In the genomic region with DNA sequence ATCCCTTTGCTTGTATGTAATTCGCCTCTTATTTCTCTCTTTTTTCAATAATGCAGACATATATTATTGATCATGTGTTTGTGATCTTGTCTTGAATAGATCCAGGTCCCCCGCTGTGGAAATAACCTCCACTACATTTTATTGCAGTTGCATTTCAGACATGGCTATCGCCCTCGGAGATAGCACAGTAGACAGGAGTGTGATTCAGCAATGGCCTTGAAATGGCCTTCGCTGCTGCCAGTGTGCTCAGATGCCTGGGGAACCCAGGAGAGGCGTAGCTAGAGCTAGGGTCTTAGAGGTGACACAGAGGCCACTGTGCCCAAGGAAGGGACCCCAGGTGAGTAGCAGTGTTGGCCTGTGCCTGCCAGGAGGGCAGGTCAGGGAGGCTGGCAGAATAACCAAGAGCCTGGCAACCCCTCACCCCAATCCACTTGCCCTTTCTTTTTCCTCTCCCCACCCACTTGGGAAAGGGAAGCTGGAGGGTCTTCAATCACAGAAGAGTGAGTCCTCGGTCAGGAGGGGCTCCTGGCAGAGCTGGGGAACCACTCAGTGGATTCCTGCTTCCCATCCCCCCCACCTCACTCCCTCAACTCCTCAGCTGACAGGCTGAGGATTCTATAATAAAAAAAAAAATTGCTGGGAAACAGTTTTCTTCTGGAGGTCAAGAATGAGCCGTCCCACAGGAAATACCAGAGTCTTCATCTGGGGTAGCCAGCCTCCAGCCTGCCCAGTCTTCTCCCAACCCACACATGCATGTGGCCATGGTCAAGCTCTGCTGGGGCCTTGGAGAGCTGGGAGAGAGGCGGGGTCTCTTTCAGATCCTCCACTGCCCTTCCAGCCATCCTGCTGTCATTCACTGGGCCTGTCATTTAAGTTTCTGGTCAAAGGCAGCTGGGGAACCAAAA, we compare ENCODE assay signal across 10 mouse cellular contexts.
DNase-seq lines count a peak whose midpoint lies in the region; ATAC-seq and TF ChIP-seq lines count a peak whose summit lies in the region.
"Had no signal": no experiment of that assay in that cellular context is flagged by ENCODE, and none has a peak within 500 bp of the region (broad histone marks: within the 10 kb centered on the region; RNA-seq: fewer than 3 reads in every experiment).

No protein-coding gene starts in this region.

- H3K9me3 ChIP-seq in hindbrain, embryonic 10.5 days = no peaks in the 10 kb centered on the region
- H3K9me3 ChIP-seq in hindbrain, postnatal 0 days (ENCODE audit: low read length) = no peaks in the 10 kb centered on the region
- H3K9me3 ChIP-seq in embryonic facial prominence, embryonic 13.5 days = no peaks in the 10 kb centered on the region
- no peaks in the 10 kb centered on the region for H3K9me3 ChIP-seq in limb, embryonic 13.5 days
- H3K9me3 ChIP-seq: limb, embryonic 12.5 days had no signal

- no peak for TF ChIP-seq CTCF in hindbrain, postnatal 0 days (IDR thresholded peaks at IDR 0.05; ENCODE audit: low read depth)

- peak overlapping the region; percentile 63; the same call in 1 of the 2 replicates for H3K27ac ChIP-seq in hindbrain, embryonic 10.5 days
- H3K27ac ChIP-seq in hindbrain, postnatal 0 days = no peak overlapping the region
- H3K27ac ChIP-seq in embryonic facial prominence, embryonic 13.5 days = 0 out of 2 replicates have a peak overlapping the region, but pooled peaks have one; percentile 75
- H3K27ac ChIP-seq in limb, embryonic 13.5 days = no peak overlapping the region
- H3K27ac ChIP-seq: limb, embryonic 12.5 days had no signal

- H3K9ac ChIP-seq in hindbrain, postnatal 0 days (replicated peaks; ENCODE audit: low read length) = no peak overlapping the region
- no peak overlapping the region for H3K9ac ChIP-seq in embryonic facial prominence, embryonic 13.5 days
- 0 out of 2 replicates have a peak overlapping the region, but pooled peaks have one; percentile 25 for H3K9ac ChIP-seq in limb, embryonic 13.5 days
- H3K9ac ChIP-seq: limb, embryonic 12.5 days had no signal

- no peaks in the 10 kb centered on the region for H3K27me3 ChIP-seq in hindbrain, embryonic 10.5 days (ENCODE audit: insufficient read depth, poor library complexity, severe bottlenecking)
- H3K27me3 ChIP-seq in hindbrain, postnatal 0 days (ENCODE audit: insufficient read depth, low read length) = no peaks in the 10 kb centered on the region
- H3K27me3 ChIP-seq in embryonic facial prominence, embryonic 13.5 days = no peaks in the 10 kb centered on the region
- peaks cover 5% of the 10 kb centered on the region; the same call in 1 of the 2 replicates for H3K27me3 ChIP-seq in limb, embryonic 13.5 days

- no peak for DNase-seq in hindbrain, embryonic 10.5 days (ENCODE audit: low spot score)
- DNase-seq in hindbrain, postnatal 0 days (ENCODE audit: low spot score) = no peak
- peak; percentile 22 for DNase-seq in adipocyte (ENCODE audit: low spot score)
- DNase-seq in MN1 (ENCODE audit: low spot score) = no peak
- DNase-seq in cerebellum, adult 18-20 months = no peak
- DNase-seq: thymus, postnatal 36 days had no signal

- peaks cover 28% of the 10 kb centered on the region for H3K4me1 ChIP-seq in hindbrain, embryonic 10.5 days (replicated peaks)
- no peaks in the 10 kb centered on the region for H3K4me1 ChIP-seq in hindbrain, postnatal 0 days (ENCODE audit: insufficient read depth, low read length)
- H3K4me1 ChIP-seq in embryonic facial prominence, embryonic 13.5 days = peaks cover 48% of the 10 kb centered on the region
- peaks cover 55% of the 10 kb centered on the region for H3K4me1 ChIP-seq in limb, embryonic 13.5 days

- no peak for ATAC-seq in hindbrain, postnatal 0 days
- ATAC-seq in embryonic facial prominence, embryonic 13.5 days (ENCODE audit: insufficient number of reproducible peaks, insufficient read depth, low FRiP score, low TSS enrichment, low read depth) = no peak
- no peak for ATAC-seq in limb, embryonic 13.5 days (ENCODE audit: low FRiP score, low read depth)
- ATAC-seq in megakaryocyte-erythroid progenitor cell, adult 5-6 weeks (replicated peaks; ENCODE audit: low FRiP score, low TSS enrichment, poor library complexity, severe bottlenecking) = no peak

- H3K4me2 ChIP-seq in hindbrain, postnatal 0 days (ENCODE audit: low read depth, low read length) = no peak overlapping the region
- H3K4me2 ChIP-seq in embryonic facial prominence, embryonic 13.5 days = no peak overlapping the region
- no peak overlapping the region for H3K4me2 ChIP-seq in limb, embryonic 13.5 days (replicated peaks)
- H3K4me2 ChIP-seq: limb, embryonic 12.5 days had no signal

- H3K36me3 ChIP-seq in hindbrain, embryonic 10.5 days = 0 out of 2 replicates have a peak, but pooled peaks cover 2% of the 10 kb centered on the region
- no peaks in the 10 kb centered on the region for H3K36me3 ChIP-seq in hindbrain, postnatal 0 days (ENCODE audit: insufficient read depth, low read length)
- no peaks in the 10 kb centered on the region for H3K36me3 ChIP-seq in embryonic facial prominence, embryonic 13.5 days
- no peaks in the 10 kb centered on the region for H3K36me3 ChIP-seq in limb, embryonic 13.5 days
- H3K36me3 ChIP-seq: limb, embryonic 12.5 days had no signal

- WGBS in hindbrain, embryonic 10.5 days = 78% methylated on average over 9 of the region's 9 CpGs
- 73% methylated on average over 9 of the region's 9 CpGs for WGBS in hindbrain, postnatal 0 days
- WGBS in embryonic facial prominence, embryonic 13.5 days = 73% methylated on average over 9 of the region's 9 CpGs
- 65% methylated on average over 9 of the region's 9 CpGs for WGBS in limb, embryonic 13.5 days

- H3K4me3 ChIP-seq in hindbrain, embryonic 10.5 days = no peak overlapping the region
- no peak overlapping the region for H3K4me3 ChIP-seq in hindbrain, postnatal 0 days (ENCODE audit: low read length)
- no peak overlapping the region for H3K4me3 ChIP-seq in embryonic facial prominence, embryonic 13.5 days
- no peak overlapping the region for H3K4me3 ChIP-seq in limb, embryonic 13.5 days
- H3K4me3 ChIP-seq: limb, embryonic 12.5 days had no signal

Comparison
In these comparisons a context has a peak if more than half of its experiments do, and no peak if none do; other contexts are left out.
1. H3K27ac ChIP-seq: peak in hindbrain, embryonic 10.5 days (single experiment) and embryonic facial prominence, embryonic 13.5 days (single experiment); none in hindbrain, postnatal 0 days (single experiment) and limb, embryonic 13.5 days (single experiment).